ENCODE assay signal across 16 mouse cellular contexts in the genomic region with DNA sequence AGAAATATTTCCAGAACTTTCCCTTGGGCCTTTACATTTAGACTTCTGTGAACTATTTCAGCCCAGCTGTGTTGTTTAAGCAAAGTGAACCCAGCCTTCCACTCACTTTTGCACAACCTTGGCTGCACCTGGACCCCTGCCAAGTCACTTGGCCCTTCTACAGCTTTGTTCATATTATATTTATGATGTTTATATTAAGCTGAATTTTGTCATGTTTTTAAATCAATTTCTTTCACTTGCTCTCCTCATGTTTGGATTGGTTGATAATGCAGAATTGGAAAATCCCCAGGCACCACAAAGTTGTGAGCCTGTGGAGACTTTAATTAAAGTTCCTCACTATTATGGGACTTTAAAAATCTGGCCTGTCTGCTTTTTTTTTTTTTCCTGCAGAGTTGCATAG. TPM values are rescaled to one million over a fixed set of nuclear protein-coding genes. Genes with fewer than 3 reads are reported as not detected.
A peak's percentile ranks its signal among the peaks of the same experiment; 100 is the strongest.
DNase-seq lines count a peak whose midpoint lies in the region; ATAC-seq and TF ChIP-seq lines count a peak whose summit lies in the region.
"Had no signal": no experiment of that assay in that cellular context is flagged by ENCODE, and none has a peak within 500 bp of the region (broad histone marks: within the 10 kb centered on the region; RNA-seq: fewer than 3 reads in every experiment).

No protein-coding gene starts in this region.

- H3K9me3 ChIP-seq in embryonic facial prominence, embryonic 12.5 days, result no peaks in the 10 kb centered on the region
- H3K9me3 ChIP-seq in embryonic facial prominence, embryonic 10.5 days, result no peaks in the 10 kb centered on the region
- no peaks in the 10 kb centered on the region for H3K9me3 ChIP-seq in lung, embryonic 14.5 days (ENCODE audit: low read depth, low read length)
- H3K9me3 ChIP-seq in limb, embryonic 13.5 days, result no peaks in the 10 kb centered on the region
- H3K9me3 ChIP-seq: forebrain, embryonic 10.5 days; hindbrain, embryonic 15.5 days had no signal

- peaks cover 6% of the 10 kb centered on the region for H3K4me1 ChIP-seq in embryonic facial prominence, embryonic 12.5 days
- H3K4me1 ChIP-seq in embryonic facial prominence, embryonic 10.5 days, result peaks cover 10% of the 10 kb centered on the region
- H3K4me1 ChIP-seq in lung, embryonic 14.5 days (ENCODE audit: insufficient read depth), result 0 out of 2 replicates have a peak, but pooled peaks cover 6% of the 10 kb centered on the region
- peaks cover 31% of the 10 kb centered on the region for H3K4me1 ChIP-seq in limb, embryonic 13.5 days

- no peak for ATAC-seq in embryonic facial prominence, embryonic 12.5 days (ENCODE audit: insufficient number of reproducible peaks, insufficient read depth, low FRiP score, low TSS enrichment)
- peak; percentile 79 for ATAC-seq in lung, embryonic 14.5 days (ENCODE audit: insufficient read depth)
- peak; percentile 81 for ATAC-seq in limb, embryonic 13.5 days (ENCODE audit: low FRiP score, low read depth)

- DNase-seq in embryonic facial prominence, embryonic 10.5 days (ENCODE audit: low spot score), result no peak
- peak; percentile 88 for DNase-seq in lung, embryonic 14.5 days
- DNase-seq in lung, postnatal 14 days, result no peak
- peak; percentile 12 for DNase-seq in adrenal gland, postnatal 14 days
- DNase-seq in spleen, adult 18-20 months, result no peak
- no peak for DNase-seq in embryo, embryonic 10.5 days (ENCODE audit: low spot score)
- DNase-seq: gastrocnemius, postnatal 36 days; layer of hippocampus, adult 9-11 months; left cerebral cortex, postnatal 4 days had no signal

- no peak overlapping the region for H3K4me3 ChIP-seq in embryonic facial prominence, embryonic 12.5 days
- H3K4me3 ChIP-seq in embryonic facial prominence, embryonic 10.5 days, result no peak overlapping the region
- H3K4me3 ChIP-seq in lung, embryonic 14.5 days (ENCODE audit: low read depth, low read length), result no peak overlapping the region
- no peak overlapping the region for H3K4me3 ChIP-seq in limb, embryonic 13.5 days
- H3K4me3 ChIP-seq: forebrain, embryonic 10.5 days; hindbrain, embryonic 15.5 days had no signal

- TF ChIP-seq CTCF in lung, embryonic 14.5 days (IDR thresholded peaks at IDR 0.05; ENCODE audit: low read depth), result no peak

- H3K4me2 ChIP-seq in embryonic facial prominence, embryonic 12.5 days (replicated peaks), result no peak overlapping the region
- no peak overlapping the region for H3K4me2 ChIP-seq in lung, embryonic 14.5 days
- H3K4me2 ChIP-seq in limb, embryonic 13.5 days (replicated peaks), result no peak overlapping the region
- H3K4me2 ChIP-seq: hindbrain, embryonic 15.5 days had no signal

- no peak overlapping the region for H3K9ac ChIP-seq in embryonic facial prominence, embryonic 12.5 days
- no peak overlapping the region for H3K9ac ChIP-seq in lung, embryonic 14.5 days
- H3K9ac ChIP-seq in limb, embryonic 13.5 days, result no peak overlapping the region
- H3K9ac ChIP-seq: hindbrain, embryonic 15.5 days had no signal

- no peaks in the 10 kb centered on the region for H3K27me3 ChIP-seq in embryonic facial prominence, embryonic 12.5 days
- no peaks in the 10 kb centered on the region for H3K27me3 ChIP-seq in embryonic facial prominence, embryonic 10.5 days (replicated peaks; ENCODE audit: low read depth, poor library complexity, severe bottlenecking)
- no peaks in the 10 kb centered on the region for H3K27me3 ChIP-seq in lung, embryonic 14.5 days (ENCODE audit: insufficient read depth, low read length)
- no peaks in the 10 kb centered on the region for H3K27me3 ChIP-seq in limb, embryonic 13.5 days
- H3K27me3 ChIP-seq: hindbrain, embryonic 15.5 days had no signal

- H3K27ac ChIP-seq in embryonic facial prominence, embryonic 12.5 days, result peak overlapping the region; percentile 36; the same call in 1 of the 2 replicates
- no peak overlapping the region for H3K27ac ChIP-seq in embryonic facial prominence, embryonic 10.5 days (replicated peaks)
- no peak overlapping the region for H3K27ac ChIP-seq in lung, embryonic 14.5 days (ENCODE audit: low read depth)
- H3K27ac ChIP-seq in limb, embryonic 13.5 days, result peak overlapping the region; percentile 72; the same call in 1 of the 2 replicates
- H3K27ac ChIP-seq: hindbrain, embryonic 15.5 days; macrophage had no signal

- H3K36me3 ChIP-seq in embryonic facial prominence, embryonic 12.5 days, result no peaks in the 10 kb centered on the region
- no peaks in the 10 kb centered on the region for H3K36me3 ChIP-seq in embryonic facial prominence, embryonic 10.5 days (replicated peaks)
- no peaks in the 10 kb centered on the region for H3K36me3 ChIP-seq in lung, embryonic 14.5 days (ENCODE audit: insufficient read depth)
- H3K36me3 ChIP-seq in limb, embryonic 13.5 days, result no peaks in the 10 kb centered on the region
- H3K36me3 ChIP-seq: forebrain, embryonic 10.5 days; hindbrain, embryonic 15.5 days had no signal

RNA-seq across cellular contexts. Expression of gene Olfm4, which starts 32.2 kb away (rescaled TPM):
- polyA plus RNA-seq in embryonic facial prominence, embryonic 12.5 days (2016; fragmentation: Nextera tagmentation; extraction: Ambion mirVana), result 0.41 and 1.0 TPM in 2 replicates
- polyA plus RNA-seq in embryonic facial prominence, embryonic 10.5 days (2016; fragmentation: Nextera tagmentation; extraction: Ambion mirVana), result 0.21 and 0.68 TPM in 2 replicates
- 0.82 and 1.4 TPM in 2 replicates for polyA plus RNA-seq in lung, embryonic 14.5 days (2014; fragmentation: Nextera tagmentation; extraction: Ambion mirVana)
- total RNA-seq in adrenal gland, postnatal 14 days (2021), result 0.33 and 0.34 TPM in 2 replicates
- 0.64 and 0.69 TPM in 2 replicates for polyA plus RNA-seq in limb, embryonic 13.5 days (2015; fragmentation: Nextera tagmentation; extraction: Ambion mirVana)
- total RNA-seq: ES-E14; gastrocnemius, postnatal 36 days had no signal
- polyA plus RNA-seq: forebrain, embryonic 10.5 days; testis, adult 2 months had no signal

Comparison
In these comparisons a context has a peak if more than half of its experiments do, and no peak if none do; other contexts are left out.
1. H3K27ac ChIP-seq: peak in embryonic facial prominence, embryonic 12.5 days (single experiment) and limb, embryonic 13.5 days (single experiment); none in embryonic facial prominence, embryonic 10.5 days (single experiment) and lung, embryonic 14.5 days (single experiment).
2. DNase-seq: peak in lung, embryonic 14.5 days (single experiment) and adrenal gland, postnatal 14 days (single experiment); none in embryonic facial prominence, embryonic 10.5 days (single experiment), lung, postnatal 14 days (single experiment), spleen, adult 18-20 months (0 of 2) and embryo, embryonic 10.5 days (single experiment).